Mouse (Mus musculus) kidney, postnatal 36 days (tissue): ENCODE measurements around the gene Rasa4.
"Not testable (repeated sequence)": the region's sequence is repeated elsewhere in the genome, so short reads cannot be mapped to it uniquely, and the experiment has no call there.

Source experiments
- DNase-seq, 2 experiments: peaks; one replicate each; pipeline ENCODE4 v3.0.0; 2021 to 2022; ENCODE audit warnings: mixed read lengths in 2 of 2

Gene Rasa4

DNA sequence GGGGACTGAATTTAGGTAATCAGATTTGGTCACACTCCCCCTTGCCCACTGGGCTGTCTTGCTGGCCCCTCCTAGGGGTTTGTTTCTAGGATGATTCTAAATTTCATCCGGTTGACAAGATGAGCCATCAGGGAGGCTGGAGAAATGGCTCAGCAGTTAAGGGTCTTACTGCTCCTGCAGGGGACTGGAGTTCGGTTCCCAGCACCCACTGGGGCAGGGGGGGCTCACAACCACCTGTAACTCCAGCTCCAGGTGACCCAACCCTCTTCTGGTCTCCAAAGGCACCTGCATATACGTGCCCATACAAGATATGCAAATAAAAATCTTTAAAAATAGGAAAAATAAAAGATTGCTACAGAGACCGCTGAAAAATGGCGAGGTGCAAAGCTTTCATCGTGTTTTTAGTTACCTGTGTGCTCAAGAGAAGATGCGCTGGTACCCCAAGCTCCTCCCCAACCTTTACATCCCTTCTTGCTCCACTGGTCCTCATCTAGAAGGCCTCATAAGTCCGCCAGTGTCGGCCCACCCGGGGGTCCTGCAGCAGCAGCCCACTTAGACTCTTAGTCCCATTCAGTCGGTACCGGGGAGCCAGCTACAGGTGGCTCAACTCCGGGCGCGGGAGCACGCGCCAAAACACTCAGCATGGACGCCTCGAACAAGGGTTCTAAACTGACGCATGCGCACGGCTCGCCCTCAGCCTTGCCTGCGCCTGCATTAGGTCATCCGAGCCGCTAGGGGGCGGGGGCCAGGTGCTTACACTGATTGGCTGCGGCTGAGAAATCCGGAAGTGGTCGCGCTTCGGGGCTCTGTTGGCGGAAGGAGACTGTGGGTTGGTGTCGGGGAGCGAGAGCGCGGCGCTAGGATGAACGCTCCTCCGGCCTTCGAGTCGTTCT, 32.4 kb downstream of the Rasa4 start, which contains the start of gene Polr2j:
TSS of gene Polr2j (plus strand) at position 741 of the 893 bp plus-strand sequence.
- DNase-seq: peak; percentile 96 to 99

GRCm38 (mm10) chr5:136116784-136117112, 33.0 kb downstream of the Rasa4 start:
- no peak for DNase-seq

- no peak for DNase-seq
Observed at GRCm38 (mm10) chr5:136122165-136122564, 38.4 kb downstream of the Rasa4 start.

DNA sequence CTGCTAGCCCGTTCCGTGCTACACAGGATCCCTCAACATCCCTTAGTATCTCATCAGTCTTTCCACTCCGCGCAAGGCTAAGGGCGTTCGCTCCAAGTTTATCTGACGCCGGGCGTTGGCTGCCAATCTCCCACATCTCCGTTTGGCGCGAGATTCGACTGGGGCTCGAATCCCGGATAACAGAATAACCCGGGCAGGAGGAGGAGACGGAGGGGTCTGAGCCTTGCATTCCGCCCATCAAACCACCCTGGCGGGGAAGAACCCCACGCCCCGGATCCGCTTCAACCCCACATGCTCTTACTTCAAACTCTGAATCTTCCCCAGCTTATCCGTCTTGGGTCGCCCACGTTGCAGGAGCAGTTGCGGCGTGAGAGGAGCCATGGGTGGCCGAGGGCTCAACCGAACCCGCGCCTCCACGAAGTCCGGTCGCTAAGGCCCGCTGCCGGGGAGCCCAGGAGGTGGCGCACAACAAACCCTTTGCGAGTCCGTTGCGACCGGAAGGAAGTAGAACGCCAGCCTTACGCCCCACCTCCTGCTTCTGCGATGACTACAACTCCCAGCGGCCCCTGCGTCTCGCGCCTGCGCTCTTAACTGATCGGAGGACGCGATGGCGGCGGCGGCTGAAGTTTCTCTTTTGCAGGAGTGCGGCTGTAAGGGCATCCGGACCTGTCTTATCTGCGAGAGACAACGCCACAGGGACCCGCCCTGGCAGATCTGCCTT, 52.0 kb downstream of the Rasa4 start, which contains the start of the genes Lrwd1 and Alkbh4:
TSS of gene Lrwd1 (minus strand) at position 504 of the 721 bp plus-strand sequence.
TSS of gene Alkbh4 (plus strand) at position 576 of the 721 bp plus-strand sequence.
- DNase-seq: peak; percentile 98

GRCm38 (mm10) chr5:136136292-136136990, 52.7 kb downstream of the Rasa4 start:
- no peak for DNase-seq

- peak; percentile 34 to 79 for DNase-seq
Observed at GRCm38 (mm10) chr5:136137658-136138274, 54.0 kb downstream of the Rasa4 start.

GRCm38 (mm10) chr5:136139393-136139792, 55.7 kb downstream of the Rasa4 start:
- DNase-seq: no peak

- DNase-seq: peak; percentile 5 to 53
Observed at GRCm38 (mm10) chr5:136140057-136140482, 56.4 kb downstream of the Rasa4 start.

- DNase-seq: peak in 1 of 2 experiments; percentile 30
Observed at GRCm38 (mm10) chr5:136142746-136143145, 59.0 kb downstream of the Rasa4 start.

- DNase-seq: peak in 1 of 2 experiments; percentile 38
Observed at GRCm38 (mm10) chr5:136143161-136143755, 59.5 kb downstream of the Rasa4 start.

- no peak for DNase-seq
Observed at GRCm38 (mm10) chr5:136144606-136145430, 61.1 kb downstream of the Rasa4 start.

DNA sequence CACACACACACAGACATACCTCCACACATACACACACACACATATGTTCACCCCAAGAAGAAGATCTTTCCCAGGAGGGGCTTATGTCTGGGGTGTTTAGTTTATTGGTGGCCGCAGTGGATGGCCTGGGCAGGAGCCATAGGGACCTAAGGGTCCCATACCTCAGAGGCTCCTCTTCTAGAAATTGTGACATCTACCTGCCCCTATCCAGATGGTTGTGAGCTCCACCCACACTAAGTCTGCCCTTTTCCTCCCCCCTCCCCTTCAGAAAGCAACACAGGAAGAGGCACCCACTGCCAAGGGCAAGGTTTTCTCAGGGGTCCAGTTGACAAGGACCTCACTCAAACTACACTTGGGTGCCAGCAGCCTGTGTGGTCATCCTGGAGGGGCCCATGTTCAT, 63.2 kb downstream of the Rasa4 start:
- DNase-seq: no peak

DNA sequence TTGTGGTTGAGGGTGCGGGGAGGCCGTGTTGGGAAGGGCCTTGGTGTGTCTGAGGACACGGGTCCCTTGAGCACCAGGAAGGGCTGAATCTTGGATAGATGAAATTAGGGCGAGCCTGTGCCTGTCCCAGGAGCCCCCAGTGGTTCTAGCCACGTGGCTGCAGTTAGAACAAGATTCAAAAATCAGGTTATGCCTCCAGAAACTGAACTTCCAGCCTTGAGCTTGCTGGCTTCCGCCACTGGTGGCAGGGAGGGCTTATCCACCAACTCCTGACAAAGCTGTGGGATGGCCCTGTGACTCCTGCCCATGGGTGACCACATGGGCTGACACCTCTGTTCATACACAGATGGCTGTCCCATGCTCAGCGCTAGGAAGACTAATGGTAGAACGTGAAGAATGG, 64.0 kb downstream of the Rasa4 start:
- no peak for DNase-seq

DNA sequence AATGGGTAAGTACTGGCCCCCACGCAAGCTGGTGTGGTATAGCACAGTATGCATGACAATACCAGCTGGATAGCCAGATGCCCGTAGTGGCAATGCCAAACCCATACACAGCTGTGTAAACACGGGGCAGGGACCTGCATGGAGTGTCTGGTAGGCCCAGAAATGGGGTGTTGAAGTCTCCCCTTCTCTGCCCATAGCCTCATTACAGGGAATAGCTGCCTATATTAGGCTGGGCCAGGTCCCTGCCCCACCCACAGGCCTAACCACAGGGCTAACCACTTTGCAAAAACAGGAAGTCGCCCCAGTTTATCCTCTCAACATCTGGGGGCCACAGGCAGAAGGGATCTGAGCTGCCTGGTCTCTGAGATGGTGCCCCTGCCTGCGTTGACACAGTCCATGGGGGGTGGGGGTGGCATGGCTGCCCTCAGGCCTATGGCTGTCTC, 65.4 kb downstream of the Rasa4 start:
- DNase-seq: not testable (repeated sequence)

DNA sequence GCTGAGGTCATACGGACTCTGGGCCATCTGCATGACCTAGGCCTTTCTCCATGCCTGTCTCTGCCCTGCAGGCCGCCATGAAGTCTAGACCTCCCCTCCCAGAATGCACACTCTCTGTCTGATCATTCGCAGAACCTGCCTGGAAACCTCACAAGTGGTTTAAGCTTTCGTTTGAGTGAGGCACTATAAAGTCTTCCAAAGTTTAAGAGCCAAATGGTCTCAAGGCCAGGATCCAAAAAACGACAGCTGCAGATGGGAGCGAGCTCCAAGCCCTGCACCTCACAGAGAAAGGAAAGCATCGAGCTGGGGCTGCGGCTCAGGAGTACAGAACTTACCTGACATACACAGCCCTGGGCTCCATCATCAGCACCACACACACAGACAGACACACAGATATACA, 68.6 kb downstream of the Rasa4 start:
- DNase-seq: no peak

GRCm38 (mm10) chr5:136155399-136155798, 71.7 kb downstream of the Rasa4 start:
- peak in 1 of 2 experiments; percentile 37 for DNase-seq

DNA sequence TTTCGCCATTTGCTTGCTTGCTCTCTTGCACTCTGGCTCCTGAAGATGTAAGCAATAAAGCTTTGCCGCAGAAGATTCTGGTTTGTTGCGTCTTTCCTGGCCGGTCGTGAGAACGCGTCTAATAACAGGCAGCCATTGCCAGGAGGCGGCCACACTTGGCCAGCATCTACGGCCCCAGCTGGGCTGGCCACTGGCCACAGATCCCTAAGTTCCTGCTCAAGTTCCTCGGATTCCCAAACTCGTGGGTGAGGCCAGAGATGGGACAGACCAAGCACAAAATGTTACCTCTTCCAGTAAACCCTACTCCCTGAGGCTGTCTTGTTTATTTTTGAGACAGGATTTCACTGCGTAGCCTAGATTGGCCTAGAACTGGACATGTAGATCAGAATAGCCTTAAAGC, 76.4 kb downstream of the Rasa4 start:
- peak; percentile 43 to 44 for DNase-seq
